Mouse (Mus musculus) liver, embryonic 15.5 days (tissue): ENCODE measurements around the gene Iqcf3. TPM values are rescaled to one million over a fixed set of nuclear protein-coding genes. Genes with fewer than 3 reads are reported as not detected.
A peak's percentile ranks its signal among the peaks of the same experiment; 100 is the strongest.

Experiments
- ATAC-seq: fragments of 200-750 bp; cut with Nextera tagmentation; 2 replicates; pipeline ENCODE4 v1.8.0; 2017; ENCODE audit warnings: moderate number of reproducible peaks, mild to moderate bottlenecking, moderate library complexity; ENCODE audit not compliant: insufficient read depth
- H3K27ac ChIP-seq: fragments of 300-500 bp; sonication (generic); replicated peaks from 2 replicates; pipeline ENCODE4 v1.5.1; 2015; ENCODE audit warnings: mild to moderate bottlenecking, inconsistent platforms
- H3K27me3 ChIP-seq: fragments of 300-500 bp; sonication (generic); 2 replicates; pipeline ENCODE4 v1.6.1; 2015; ENCODE audit warnings: mild to moderate bottlenecking, inconsistent platforms
- H3K36me3 ChIP-seq: fragments of 300-500 bp; sonication (generic); replicated peaks from 2 replicates; pipeline ENCODE4 v1.6.1; 2015; ENCODE audit warnings: moderate library complexity, mild to moderate bottlenecking, inconsistent platforms
- H3K4me1 ChIP-seq: fragments of 300-500 bp; sonication (generic); replicated peaks from 2 replicates; pipeline ENCODE4 v1.6.1; 2015; ENCODE audit warnings: inconsistent platforms
- H3K4me2 ChIP-seq: fragments of 300-500 bp; sonication (generic); 2 replicates; pipeline ENCODE4 v1.6.1; 2015; ENCODE audit warnings: moderate library complexity, mild to moderate bottlenecking, inconsistent platforms
- H3K4me3 ChIP-seq: fragments of 300-500 bp; sonication (generic); replicated peaks from 2 replicates; pipeline ENCODE4 v1.5.1; 2015; ENCODE audit warnings: mild to moderate bottlenecking, inconsistent platforms
- H3K9ac ChIP-seq: fragments of 300-500 bp; sonication (generic); 2 replicates; pipeline ENCODE4 v1.6.1; 2015; ENCODE audit warnings: moderate library complexity, mild to moderate bottlenecking, inconsistent platforms
- H3K9me3 ChIP-seq: fragments of 300-500 bp; sonication (generic); replicated peaks from 2 replicates; pipeline ENCODE4 v1.6.1; 2016; ENCODE audit warnings: inconsistent platforms
- WGBS: fragments of 180-500 bp; shearing (Covaris S2); methylation state at CpG from one replicate; pipeline ENCODE4 v1.1.7; 2015; ENCODE audit warnings: mixed read lengths; ENCODE audit not compliant: insufficient replicate concordance; 5-methylcytosine and 5-hydroxymethylcytosine counted together
- polyA plus RNA-seq: library from polyadenylated mRNA; unstranded; fragments of >200 nt; fragmentation: Nextera tagmentation; extraction: Ambion mirVana; gene quantifications from 2 replicates; pipeline ENCODE4 v1.2.1, GENCODE M21; 2015

Iqcf3 gene
- polyA plus RNA-seq, 1 experiment from 2014 or later, result not detected

DNA sequence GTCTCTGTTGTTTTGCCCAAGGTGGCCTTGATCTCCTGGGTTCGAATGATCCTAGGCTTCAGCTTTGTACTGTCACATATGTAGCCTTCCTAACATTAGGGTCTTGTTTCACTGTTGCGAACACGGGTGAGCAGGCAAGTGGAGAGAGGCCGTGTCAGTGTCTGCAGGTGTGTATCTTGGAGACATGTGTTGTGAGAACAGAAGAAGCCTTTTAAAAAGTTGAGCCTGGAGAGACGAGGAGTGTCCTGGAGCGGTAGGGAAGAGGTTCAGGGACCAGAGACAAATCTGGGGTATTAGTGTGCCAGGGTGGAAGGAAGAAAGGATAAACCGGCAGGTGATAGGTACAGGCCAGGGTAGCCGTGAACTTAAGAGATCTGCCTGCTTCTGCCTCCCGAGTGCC, 83.3 kb downstream of the Iqcf3 start:
- peaks cover 25% of the 10 kb centered on the region for H3K36me3 ChIP-seq
- H3K9me3 ChIP-seq, result no peaks in the 10 kb centered on the region
- no peak for ATAC-seq
- peak overlapping the region; percentile 68 for H3K4me3 ChIP-seq
- peak overlapping the region; percentile 47 for H3K9ac ChIP-seq
- H3K27me3 ChIP-seq, result no peaks in the 10 kb centered on the region
- H3K4me2 ChIP-seq, result peak overlapping the region; percentile 96
- peaks cover 43% of the 10 kb centered on the region for H3K4me1 ChIP-seq
- H3K27ac ChIP-seq, result no peak overlapping the region
- 64% methylated on average over 9 of the region's 9 CpGs for WGBS

DNA sequence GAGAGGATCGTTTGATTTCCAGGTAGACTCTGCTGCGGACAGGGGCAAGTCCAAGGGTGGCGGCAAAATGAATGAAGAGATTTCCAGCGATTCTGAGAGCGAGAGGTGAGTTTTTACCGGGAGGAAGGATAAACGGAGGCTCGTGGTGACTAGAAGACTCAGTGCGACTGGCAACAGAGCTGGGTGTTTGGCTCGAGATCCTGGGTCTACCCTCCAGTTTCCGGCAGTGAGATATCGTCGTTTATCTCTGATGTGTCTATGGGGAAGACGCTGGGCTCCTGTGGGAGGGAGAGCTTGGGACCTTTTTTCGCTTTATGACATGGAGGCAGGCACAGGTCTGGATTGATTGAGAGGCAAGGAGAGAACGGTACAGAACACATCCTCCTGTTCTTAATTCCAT, 83.8 kb downstream of the Iqcf3 start:
- H3K27me3 ChIP-seq, result no peaks in the 10 kb centered on the region
- peak overlapping the region; percentile 96 for H3K4me2 ChIP-seq
- peak overlapping the region; percentile 68 for H3K4me3 ChIP-seq
- 1% methylated on average over 16 of the region's 16 CpGs for WGBS
- no peak for ATAC-seq
- peaks cover 43% of the 10 kb centered on the region for H3K4me1 ChIP-seq
- H3K9me3 ChIP-seq, result no peaks in the 10 kb centered on the region
- peak overlapping the region; percentile 6; the same call in 1 of the 2 replicates for H3K27ac ChIP-seq
- peak overlapping the region; percentile 47 for H3K9ac ChIP-seq
- H3K36me3 ChIP-seq, result peaks cover 21% of the 10 kb centered on the region

DNA sequence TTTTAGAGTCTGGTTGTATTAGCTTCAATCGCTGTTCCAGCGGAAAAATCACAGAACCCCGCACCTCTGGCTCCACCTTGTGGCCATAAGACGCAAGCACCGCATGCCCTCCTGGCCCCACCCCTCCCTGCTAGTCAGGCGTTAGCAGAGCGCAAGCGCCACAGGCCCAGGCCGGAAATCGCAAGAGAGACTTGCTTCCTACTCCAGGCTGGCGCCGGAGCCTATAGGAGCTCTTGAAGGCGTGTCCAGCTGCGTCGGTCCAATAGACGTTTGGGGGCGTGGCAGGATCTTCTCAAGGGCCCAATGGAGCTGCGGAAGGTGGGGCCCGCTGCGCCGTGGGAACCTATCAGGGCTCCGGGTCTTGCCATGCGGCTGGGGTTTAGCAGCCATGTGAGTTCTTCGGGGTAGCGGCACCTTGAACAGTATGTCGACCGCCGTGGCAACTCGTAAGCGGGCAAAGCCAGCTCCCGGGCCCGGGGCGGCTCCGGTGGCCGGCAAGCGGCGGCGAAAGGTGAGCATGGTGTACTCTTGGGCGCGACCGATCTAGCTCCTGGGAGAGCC, 84.4 kb downstream of the Iqcf3 start, which contains the start of gene Parp3:
Parp3 (minus strand) TSS at position 26 of the 561 bp plus-strand sequence.
- Histone ChIP-seq H3K36me3 (peaks cover 18% of the 10 kb centered on the region; the same call in 1 of the 2 replicates), H3K27ac (peak within 1 kb of the TSS; percentile 14), H3K4me2 (peak within 1 kb of the TSS; percentile 96), H3K27me3 (no peaks in the 10 kb centered on the region), H3K9ac (peak within 1 kb of the TSS; percentile 47), H3K4me1 (peaks cover 43% of the 10 kb centered on the region), H3K4me3 (peak within 1 kb of the TSS; percentile 68), H3K9me3 (no peaks in the 10 kb centered on the region)
- peak; percentile 99 for ATAC-seq
- under 1% methylated on average over 41 of the region's 41 CpGs for WGBS

DNA sequence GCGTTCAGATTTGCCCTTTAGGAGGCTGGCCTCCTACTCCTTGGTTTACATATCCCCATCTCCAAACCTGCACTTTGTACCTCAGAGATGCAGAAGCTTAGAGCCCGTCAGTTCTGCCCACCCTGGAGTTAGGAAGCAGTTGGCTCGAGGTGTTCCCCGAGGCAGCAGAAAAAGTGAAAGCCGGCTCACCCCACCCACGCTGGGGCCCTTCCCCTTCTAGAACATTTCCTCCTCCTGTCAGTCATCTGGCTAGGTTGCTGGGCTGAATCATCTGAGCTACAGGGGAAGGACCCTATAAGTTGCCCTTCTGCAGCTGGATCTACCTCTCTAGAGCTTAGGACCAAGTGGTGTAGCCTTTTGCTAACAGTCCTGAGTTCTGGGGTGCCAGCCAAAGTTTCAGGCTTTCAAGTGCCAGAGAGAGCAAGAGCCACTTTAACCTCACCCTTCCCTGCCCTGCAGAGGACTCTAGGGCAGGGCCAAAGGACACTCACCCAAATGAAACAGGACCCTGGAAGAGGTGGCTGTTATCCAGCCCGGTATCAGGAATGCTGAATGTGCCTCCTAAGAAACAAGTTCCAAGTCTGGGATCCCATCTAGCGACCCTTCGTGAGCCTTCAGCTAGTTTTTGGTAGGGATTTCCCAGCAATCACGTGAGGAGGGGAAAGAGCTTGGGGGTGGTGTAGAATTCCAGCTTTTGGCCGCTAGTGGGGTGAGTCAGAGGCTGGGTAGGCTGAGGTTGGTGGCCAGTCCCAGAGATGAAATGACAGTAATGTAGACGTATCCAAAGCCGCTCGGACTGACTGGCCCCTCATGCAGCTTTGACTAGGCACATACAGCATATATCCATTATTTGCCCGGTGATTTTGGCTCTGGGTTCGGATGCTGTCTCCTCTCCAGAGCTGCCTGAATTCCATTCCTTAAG, 85.2 kb downstream of the Iqcf3 start:
- peak; percentile 6 for ATAC-seq
- Histone ChIP-seq H3K4me2 (peak overlapping the region; percentile 96), H3K4me1 (peaks cover 43% of the 10 kb centered on the region), H3K27me3 (no peaks in the 10 kb centered on the region), H3K27ac (peak overlapping the region; percentile 14; the same call in 1 of the 2 replicates), H3K9ac (no peak overlapping the region), H3K9me3 (no peaks in the 10 kb centered on the region), H3K4me3 (peak overlapping the region; percentile 68), H3K36me3 (peaks cover 11% of the 10 kb centered on the region; the same call in 1 of the 2 replicates)
- 14% methylated on average over 16 of the region's 16 CpGs for WGBS

DNA sequence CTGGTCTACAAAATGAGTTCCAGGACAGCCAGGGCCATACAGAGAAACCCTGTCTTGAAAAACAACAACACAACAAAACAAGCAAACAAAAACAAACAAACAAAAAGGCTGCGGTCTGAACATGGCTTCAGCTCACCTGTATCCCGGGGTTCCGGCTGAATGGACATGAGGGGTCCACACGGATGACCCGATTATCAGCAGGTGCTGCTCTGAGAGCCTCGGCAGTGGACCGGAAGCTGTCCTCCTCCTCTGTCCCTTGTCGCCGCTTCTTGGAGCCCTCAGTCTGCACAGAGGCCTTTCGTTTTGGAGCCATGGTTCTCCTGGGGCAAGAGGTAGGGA, 85.8 kb downstream of the Iqcf3 start, which contains the start of gene Rrp9:
Rrp9 (plus strand) TSS at position 301 of the 339 bp plus-strand sequence.
- H3K27ac ChIP-seq, result peak within 1 kb of the TSS; percentile 14; the same call in 1 of the 2 replicates
- 62% methylated on average over 10 of the region's 10 CpGs for WGBS
- no peak for ATAC-seq
- peak within 1 kb of the TSS; percentile 96 for H3K4me2 ChIP-seq
- no peaks in the 10 kb centered on the region for H3K27me3 ChIP-seq
- no peaks in the 10 kb centered on the region for H3K9me3 ChIP-seq
- H3K4me1 ChIP-seq, result peaks cover 43% of the 10 kb centered on the region
- peak within 1 kb of the TSS; percentile 68 for H3K4me3 ChIP-seq
- no peak within 1 kb of the TSS for H3K9ac ChIP-seq
- peaks cover 5% of the 10 kb centered on the region; the same call in 1 of the 2 replicates for H3K36me3 ChIP-seq

DNA sequence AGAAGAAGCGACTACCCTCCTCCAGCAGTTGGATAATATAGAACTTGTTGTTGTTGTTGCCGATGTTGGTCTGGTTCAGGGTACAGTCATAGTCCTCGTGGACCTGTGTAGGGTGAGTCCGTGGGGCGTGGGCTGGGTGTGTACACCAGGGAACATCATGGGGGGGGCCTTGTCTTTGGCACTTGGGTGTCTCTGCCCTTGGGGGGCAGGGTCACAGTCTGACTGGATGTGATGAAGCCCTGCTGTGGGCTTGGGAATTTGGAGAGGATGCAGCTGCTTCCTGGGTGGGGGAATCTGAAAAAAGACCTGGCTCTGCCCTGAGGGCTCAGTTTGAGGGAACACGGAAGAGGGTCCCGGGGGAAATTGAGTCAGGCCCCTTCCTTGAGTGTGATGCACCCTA, 86.4 kb downstream of the Iqcf3 start:
- Histone ChIP-seq H3K9me3 (no peaks in the 10 kb centered on the region), H3K36me3 (no peaks in the 10 kb centered on the region), H3K27me3 (no peaks in the 10 kb centered on the region), H3K9ac (no peak overlapping the region), H3K4me2 (peak overlapping the region; percentile 96), H3K4me1 (peaks cover 43% of the 10 kb centered on the region), H3K27ac (no peak overlapping the region), H3K4me3 (no peak overlapping the region)
- WGBS, result 67% methylated on average over 7 of the region's 7 CpGs
- no peak for ATAC-seq

DNA sequence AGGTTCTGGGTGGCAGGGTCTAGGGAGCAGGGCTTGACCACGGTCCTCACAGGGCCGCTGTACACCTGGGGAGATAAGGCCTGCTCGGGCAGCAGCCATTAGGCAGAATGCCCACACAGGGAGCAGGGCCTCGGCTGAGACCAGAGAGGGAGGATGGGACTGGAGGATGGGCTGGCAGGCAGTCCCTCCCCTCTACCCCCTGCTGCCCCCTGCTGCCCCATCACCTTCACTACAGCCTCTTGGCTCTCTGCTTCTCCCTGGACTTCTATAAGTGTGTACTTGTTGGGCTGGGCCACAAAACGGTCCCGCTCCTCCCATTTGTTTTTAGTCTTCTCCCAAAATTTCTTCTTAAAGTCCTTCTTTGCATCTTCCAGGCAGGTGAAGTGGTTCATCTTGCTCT, 87.0 kb downstream of the Iqcf3 start:
- Histone ChIP-seq H3K27ac (no peak overlapping the region), H3K4me1 (peaks cover 47% of the 10 kb centered on the region)

DNA sequence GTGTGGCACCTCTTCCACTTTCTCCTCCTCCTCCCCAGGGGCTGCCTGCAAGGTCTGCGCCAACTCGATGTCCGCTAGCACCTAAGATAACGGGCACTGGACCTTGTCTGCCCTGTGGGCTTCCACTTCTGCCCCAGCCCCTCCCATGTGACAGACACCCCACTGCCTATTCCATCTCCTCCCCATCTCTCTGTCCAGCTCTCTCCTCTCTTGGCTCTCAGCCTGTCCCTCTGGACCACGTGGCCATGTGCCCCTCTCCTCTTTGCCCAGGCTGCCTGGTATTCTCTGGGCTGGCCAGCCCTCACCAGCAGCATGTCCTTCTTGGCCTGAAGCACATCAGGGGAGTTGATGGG, 87.7 kb downstream of the Iqcf3 start:
- Histone ChIP-seq H3K4me1 (peaks cover 50% of the 10 kb centered on the region), H3K9ac (no peak overlapping the region), H3K36me3 (no peaks in the 10 kb centered on the region), H3K9me3 (no peaks in the 10 kb centered on the region), H3K27me3 (no peaks in the 10 kb centered on the region), H3K4me2 (no peak overlapping the region), H3K27ac (no peak overlapping the region), H3K4me3 (no peak overlapping the region)
- WGBS, result 67% methylated on average over 5 of the region's 5 CpGs
- ATAC-seq, result no peak

More for the DNA sequence above, 87.0 kb downstream of the Iqcf3 start:
- no peak overlapping the region for H3K4me2 ChIP-seq
- no peak overlapping the region for H3K4me3 ChIP-seq
- ATAC-seq, result no peak
- H3K9me3 ChIP-seq, result no peaks in the 10 kb centered on the region
- no peak overlapping the region for H3K9ac ChIP-seq
- no peaks in the 10 kb centered on the region for H3K36me3 ChIP-seq
- no peaks in the 10 kb centered on the region for H3K27me3 ChIP-seq
- whole genome bisulfite sequencing, result 4% methylated on average over 6 of the region's 6 CpGs

DNA sequence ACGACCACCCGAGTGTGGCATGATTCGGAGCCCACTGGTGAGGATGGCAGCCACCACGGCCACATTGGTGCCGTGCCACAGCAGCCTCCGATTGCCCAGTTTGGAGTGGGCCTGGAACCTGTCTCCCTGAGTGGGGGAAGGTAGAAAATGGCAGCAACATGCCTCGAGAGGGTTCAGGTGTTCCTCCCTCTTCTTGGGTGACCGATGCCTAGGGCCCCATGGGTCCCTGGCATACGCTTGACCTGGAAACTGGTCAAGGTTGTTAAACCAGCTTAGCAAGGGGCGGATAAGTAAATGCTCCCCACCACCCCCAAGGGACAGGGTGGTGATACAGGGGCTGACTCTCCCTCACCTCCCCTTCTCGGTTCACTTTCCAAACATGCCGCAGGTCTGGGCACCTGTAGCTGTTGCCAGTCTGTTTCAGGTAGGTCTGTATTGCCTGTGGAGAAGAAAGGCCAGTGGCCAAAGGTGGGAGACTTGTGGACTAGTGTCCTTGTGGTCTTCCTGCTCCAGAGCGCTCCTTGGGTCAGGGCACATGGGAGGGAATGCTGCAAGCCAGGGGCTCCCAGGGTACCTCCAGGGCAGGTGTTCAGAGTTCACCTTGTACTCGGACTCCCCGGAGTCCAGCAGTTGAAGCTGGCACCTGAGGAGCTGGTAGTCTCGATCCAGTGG, 88.2 kb downstream of the Iqcf3 start:
- no peaks in the 10 kb centered on the region for H3K9me3 ChIP-seq
- 72% methylated on average over 16 of the region's 16 CpGs for WGBS
- H3K4me1 ChIP-seq, result peaks cover 48% of the 10 kb centered on the region

DNA sequence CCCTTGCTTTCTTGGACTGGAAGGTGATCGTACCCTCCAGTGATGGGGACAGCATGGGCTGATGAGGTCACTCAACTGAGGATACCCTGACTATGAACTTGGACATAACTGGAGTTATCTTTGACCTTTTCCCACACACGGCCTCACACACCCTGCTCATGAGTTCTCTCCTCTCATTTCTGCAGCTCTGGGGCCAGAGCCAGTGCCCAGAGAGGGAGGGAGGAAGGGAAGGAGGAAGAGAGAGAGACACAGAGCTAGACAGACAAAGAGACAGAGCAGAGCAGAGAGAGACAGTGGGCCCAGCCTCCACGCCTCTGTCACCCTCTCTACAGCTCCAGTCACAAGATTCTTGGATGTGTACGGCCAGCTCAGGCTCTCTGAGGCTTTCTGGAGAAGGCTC, 89.1 kb downstream of the Iqcf3 start:
- H3K9ac ChIP-seq, result no peak overlapping the region

More for the DNA sequence above, 88.2 kb downstream of the Iqcf3 start:
- no peak for ATAC-seq
- Histone ChIP-seq H3K9ac (no peak overlapping the region), H3K4me2 (no peak overlapping the region), H3K27ac (no peak overlapping the region), H3K36me3 (no peaks in the 10 kb centered on the region), H3K4me3 (no peak overlapping the region), H3K27me3 (no peaks in the 10 kb centered on the region)

DNA sequence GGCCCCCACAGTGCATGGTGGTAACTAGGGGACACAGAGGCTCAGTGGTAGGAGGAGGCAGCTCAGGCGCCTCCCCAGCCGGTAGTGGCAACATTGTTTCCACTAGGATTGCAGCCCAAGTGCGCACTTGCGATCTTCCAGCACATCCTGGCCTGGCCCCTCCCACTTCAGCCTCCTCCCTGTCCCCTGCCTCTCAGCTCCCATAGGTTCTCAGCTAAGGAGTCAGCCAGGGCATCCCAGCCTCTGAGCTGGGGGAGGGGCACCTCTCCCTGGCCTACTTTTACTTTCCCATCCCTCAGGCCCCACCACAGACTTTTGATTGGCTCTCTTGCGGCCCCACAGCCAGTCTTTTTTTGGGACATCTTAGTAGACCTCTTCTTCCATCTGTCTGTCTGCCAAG, 89.5 kb downstream of the Iqcf3 start:
- Histone ChIP-seq H3K4me1 (peaks cover 37% of the 10 kb centered on the region), H3K9ac (no peak overlapping the region), H3K4me2 (no peak overlapping the region), H3K4me3 (no peak overlapping the region), H3K27ac (no peak overlapping the region), H3K27me3 (peaks cover 3% of the 10 kb centered on the region), H3K36me3 (no peaks in the 10 kb centered on the region), H3K9me3 (no peaks in the 10 kb centered on the region)
- no peak for ATAC-seq
- 73% methylated on average over 5 of the region's 5 CpGs for WGBS

More for the DNA sequence above, 89.1 kb downstream of the Iqcf3 start:
- Histone ChIP-seq H3K4me1 (peaks cover 39% of the 10 kb centered on the region), H3K36me3 (no peaks in the 10 kb centered on the region), H3K4me3 (no peak overlapping the region), H3K27me3 (no peaks in the 10 kb centered on the region), H3K9me3 (no peaks in the 10 kb centered on the region), H3K4me2 (no peak overlapping the region), H3K27ac (no peak overlapping the region)
- ATAC-seq, result no peak
- WGBS, result 56% methylated on average over 4 of the region's 4 CpGs
